Mouse (Mus musculus) macrophage (primary cell): ENCODE data around the gene D5Ertd577e. TPM values are rescaled to one million over a fixed set of nuclear protein-coding genes. Genes with fewer than 3 reads are reported as not detected.
"Not testable (repeated sequence)": the region's sequence is repeated elsewhere in the genome, so short reads cannot be mapped to it uniquely, and the experiment has no call there.

ENCODE experiments used
- H3K27ac ChIP-seq: fragments of 350-480 bp; formaldehyde crosslinking; 2 replicates; pipeline ENCODE4 v1.9.0; 2021
- H3K36me3 ChIP-seq: fragments of 350-480 bp; formaldehyde crosslinking; 2 replicates; pipeline ENCODE4 v1.9.0; 2021; ENCODE audit errors: inconsistent target
- H3K4me3 ChIP-seq: fragments of 350-480 bp; formaldehyde crosslinking; 2 replicates; pipeline ENCODE4 v1.9.0; 2021; ENCODE audit errors: inconsistent target
- H3K79me2 ChIP-seq: fragments of 350-480 bp; formaldehyde crosslinking; 2 replicates; pipeline ENCODE4 v1.9.0; 2021; ENCODE audit errors: inconsistent target
- WGBS: methylation state at CpG from one replicate; pipeline ENCODE4 v1.1.7; 2026; ENCODE audit warnings: inconsistent platforms; ENCODE audit not compliant: missing documents; 5-methylcytosine and 5-hydroxymethylcytosine counted together
- polyA plus RNA-seq: library from polyadenylated mRNA; stranded (reverse); fragments of 250-400 nt; gene quantifications from 3 replicates; pipeline ENCODE4 v1.2.4, GENCODE M21; 2018; ENCODE audit warnings: inconsistent platforms
- total RNA-seq, 78 experiments: library from RNA; depleted of rRNA; stranded (reverse); fragments of 250-400 nt; gene quantifications; 1 replicate in 9 of 78; 2 replicates in 24 of 78; 3 replicates in 43 of 78; 4 replicates in 2 of 78; pipeline ENCODE4 v1.2.4; 2018; ENCODE audit warnings: inconsistent platforms in 56 of 78

Gene D5Ertd577e
- total RNA-seq (2018; cell fraction: chromatin; rRNA removed), result not detected
- total RNA-seq (2018; cell fraction: cytosol; rRNA removed), result not detected
- not detected for total RNA-seq (2018; cell fraction: nucleus; rRNA removed)
- not detected in 3 replicates for polyA plus RNA-seq

- not testable (repeated sequence) for H3K79me2 ChIP-seq, H3K27ac ChIP-seq, H3K4me3 ChIP-seq, H3K36me3 ChIP-seq
- WGBS, result 29% methylated on average over 1 of the region's 1 CpGs
These were observed at the start of gene D5Ertd577e for GRCm38 (mm10) chr5:95456506-95456905. Gene D5Ertd577e, plus strand, starts transcription at chr5:95456806.

DNA sequence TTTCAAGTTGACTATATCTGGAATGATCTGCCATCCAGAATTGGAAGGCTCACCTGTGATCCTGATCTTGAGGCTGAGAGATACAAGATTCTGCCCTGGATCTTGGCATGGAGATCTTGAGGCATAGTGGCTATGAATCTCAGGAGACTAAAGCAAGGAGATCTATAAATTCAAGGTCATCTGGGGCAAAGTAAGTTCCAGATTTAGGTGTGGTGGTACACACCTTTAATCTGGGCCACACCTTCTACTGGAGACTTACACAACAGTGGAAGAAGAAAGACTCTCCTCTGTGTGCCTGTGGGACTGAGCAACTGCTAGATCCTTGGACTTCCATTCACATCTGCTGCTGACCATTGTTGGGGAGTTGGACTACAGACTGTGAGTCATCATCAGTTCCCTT lies 53.9 kb downstream of the D5Ertd577e start, which contains the start of gene Gm3286:
Gene Gm3286 (plus strand): TSS at position 301 of the 400 bp plus-strand sequence.
- not testable (repeated sequence) for H3K79me2 ChIP-seq, H3K27ac ChIP-seq, H3K4me3 ChIP-seq, H3K36me3 ChIP-seq

Other genes starting within 250 kb of the D5Ertd577e start
- not detected in 3 replicates for gene Gm10424, start 184.0 kb upstream of the D5Ertd577e start, polyA plus RNA-seq
- gene Gm3259, start 150.9 kb upstream of the D5Ertd577e start, polyA plus RNA-seq, result not detected in 3 replicates
- gene Gm3286, start 54.0 kb downstream of the D5Ertd577e start, polyA plus RNA-seq, result not detected in 3 replicates
- gene Gm7971, start 138.1 kb downstream of the D5Ertd577e start, polyA plus RNA-seq, result not detected in 3 replicates